Mouse (Mus musculus): ENCODE measurements around the gene Pla2g2f.

DNA sequence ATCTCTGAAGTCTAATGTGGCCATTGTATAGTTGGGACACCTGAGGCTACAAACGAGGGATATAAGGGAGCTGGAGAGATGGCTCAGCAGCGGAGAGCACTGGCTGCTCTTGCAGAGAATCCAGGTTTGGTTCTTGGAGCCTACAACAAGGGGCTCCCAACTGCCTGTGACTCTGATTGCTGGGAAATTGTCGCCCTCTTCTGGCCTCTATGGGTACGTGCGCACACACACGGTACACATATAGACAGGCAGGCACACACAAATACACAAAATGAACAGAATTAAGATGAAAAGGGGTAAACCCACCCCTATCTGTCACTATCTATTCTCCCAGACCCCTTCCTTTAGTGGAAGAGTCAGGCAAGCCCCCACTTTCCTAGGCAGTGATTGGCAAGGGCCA lies 4.8 kb downstream of the Pla2g2f start:
- no peak for TF ChIP-seq POLR2A (IDR thresholded peaks at IDR 0.05; ENCODE audit: insufficient read length, low read depth)
- no peak for TF ChIP-seq CEBPB (IDR thresholded peaks at IDR 0.05; ENCODE audit: insufficient read depth, poor library complexity, severe bottlenecking)
- TF ChIP-seq TCF12 (IDR thresholded peaks at IDR 0.05; ENCODE audit: insufficient read depth, poor library complexity, severe bottlenecking) = no peak
- no peak for TF ChIP-seq MAX (IDR thresholded peaks at IDR 0.05; ENCODE audit: low read depth)
- no peak for TF ChIP-seq USF1 (IDR thresholded peaks at IDR 0.05; ENCODE audit: low read depth)
- no peak for TF ChIP-seq MYOG (IDR thresholded peaks at IDR 0.05; ENCODE audit: control insufficient read depth in 1 of 3, insufficient read depth in 1 of 3, insufficient read length in 2 of 3, low read depth in 2 of 3)
- TF ChIP-seq E2F4 (IDR thresholded peaks at IDR 0.05; ENCODE audit: insufficient read depth) = no peak
- TF ChIP-seq SRF (IDR thresholded peaks at IDR 0.05; ENCODE audit: control insufficient read depth, insufficient read length, low read depth) = no peak
- no peak for TF ChIP-seq REST (IDR thresholded peaks at IDR 0.05; ENCODE audit: insufficient read depth, insufficient read length)
- no peak for TF ChIP-seq POLR2AphosphoS2 (IDR thresholded peaks at IDR 0.05; ENCODE audit: insufficient read length, low read depth)
- TF ChIP-seq MYOD1 (IDR thresholded peaks at IDR 0.05; ENCODE audit: control insufficient read depth in 1 of 3, insufficient read length in 2 of 3, low read depth in 2 of 3) = no peak
- no peak for TF ChIP-seq TCF3 (IDR thresholded peaks at IDR 0.05; ENCODE audit: insufficient read length, low read depth)
